Mouse (Mus musculus): ENCODE data around the gene Shld1. TPM values are rescaled to one million over a fixed set of nuclear protein-coding genes. Genes with fewer than 3 reads are reported as not detected.

The Shld1 gene
- total RNA-seq, 2 experiments from 2014 or later: 8.3 to 10.7 TPM

DNA sequence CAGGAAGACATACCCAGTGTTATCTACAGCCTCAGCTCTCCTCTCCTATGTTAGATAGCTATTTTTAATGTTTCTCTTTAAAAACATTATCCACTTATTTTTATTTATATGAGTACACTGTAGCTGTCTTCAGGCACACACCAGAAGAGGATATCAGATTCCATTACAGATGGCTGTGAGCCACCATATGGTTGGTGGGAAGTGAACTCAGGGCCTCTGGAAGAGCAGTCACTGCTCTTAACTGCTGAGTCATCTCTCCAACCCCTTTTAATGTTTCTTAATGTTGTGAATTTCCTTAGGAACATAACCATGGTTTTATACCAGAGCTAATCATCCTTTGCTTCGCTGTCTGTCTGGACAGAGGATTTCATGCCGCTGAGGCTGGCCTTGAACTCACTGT is 35.1 kb downstream of the Shld1 start:
- DNase-seq (ENCODE audit: low spot score in 2 of 2): peak in 1 of 2 experiments; percentile 64

DNA sequence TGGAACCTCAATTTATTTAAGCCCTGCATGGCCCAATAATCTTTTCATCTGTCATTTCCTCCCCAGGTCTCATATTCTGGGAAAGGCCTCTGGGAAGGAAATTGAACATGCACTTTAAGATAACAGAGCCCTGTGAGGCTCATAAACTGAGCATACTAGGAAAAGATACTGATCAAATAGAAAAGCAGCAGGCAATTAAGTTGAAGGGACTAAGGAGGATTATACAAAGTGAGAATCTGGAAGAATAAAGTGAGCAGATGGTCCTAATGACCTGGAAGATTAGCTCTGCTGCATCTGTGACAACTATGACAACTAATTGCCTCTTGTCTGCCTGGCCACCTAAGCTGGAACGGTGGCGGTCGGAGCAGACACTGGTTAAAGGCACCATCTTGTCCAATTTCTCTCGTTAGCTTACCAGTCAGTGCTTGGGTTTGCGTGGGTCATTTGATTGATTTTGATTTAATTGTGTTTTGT is 37.3 kb downstream of the Shld1 start:
- DNase-seq (ENCODE audit: low spot score in 2 of 2): no peak

GRCm38 (mm10) chr2:132724561-132724960 is 37.8 kb downstream of the Shld1 start:
- no peak for DNase-seq (ENCODE audit: low spot score in 2 of 2)

GRCm38 (mm10) chr2:132725376-132725905 is 38.7 kb downstream of the Shld1 start:
- DNase-seq (ENCODE audit: low spot score in 2 of 2): no peak

GRCm38 (mm10) chr2:132726156-132726555 is 39.4 kb downstream of the Shld1 start:
- DNase-seq (ENCODE audit: low spot score in 2 of 2): no peak

DNA sequence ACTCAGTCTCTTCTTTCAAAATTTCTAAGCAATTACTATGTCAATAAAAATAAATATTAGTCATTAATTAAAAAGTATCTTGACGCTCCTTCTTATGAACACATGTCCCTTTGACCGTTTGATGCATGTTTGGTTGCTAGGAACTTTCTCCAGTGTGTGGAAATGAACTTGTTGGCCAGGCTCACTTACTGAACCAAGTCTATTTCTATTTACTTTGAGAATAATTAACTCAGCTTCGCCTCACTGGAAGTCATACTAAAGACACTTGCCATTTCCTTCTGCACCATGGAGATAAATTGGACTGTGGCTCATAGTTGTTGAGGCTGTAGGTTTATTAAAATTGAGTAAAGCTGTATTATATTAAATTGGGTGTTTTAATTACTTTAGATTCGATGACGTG is 46.2 kb downstream of the Shld1 start:
- no peak for DNase-seq (ENCODE audit: low spot score in 2 of 2)

- DNase-seq (ENCODE audit: low spot score in 2 of 2): no peak
Observed at GRCm38 (mm10) chr2:132733603-132734573, 47.2 kb downstream of the Shld1 start.

GRCm38 (mm10) chr2:132738816-132739432 is 52.2 kb downstream of the Shld1 start:
- DNase-seq (ENCODE audit: low spot score in 2 of 2): no peak

GRCm38 (mm10) chr2:132741862-132742347 is 55.2 kb downstream of the Shld1 start:
- peak; percentile 74 to 90 for DNase-seq (ENCODE audit: low spot score in 2 of 2)

DNA sequence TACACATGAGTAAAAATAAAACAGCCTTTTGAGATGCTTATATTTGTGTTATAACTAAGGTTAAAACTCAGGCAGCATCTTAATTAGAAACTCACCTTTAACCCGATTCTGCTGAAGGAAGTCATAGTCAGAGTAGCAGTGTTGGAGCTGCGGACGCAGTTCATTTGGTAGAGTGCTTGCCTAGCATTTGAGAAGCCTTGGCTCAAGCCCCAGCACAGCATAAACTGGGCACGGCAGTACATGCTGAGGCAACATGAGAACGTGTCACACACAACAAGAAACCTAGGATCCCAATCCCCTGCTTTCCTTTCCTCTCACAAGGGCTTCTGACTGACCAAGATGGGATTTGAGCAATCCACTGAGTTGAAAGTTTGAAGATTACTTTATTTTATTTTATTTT is 58.1 kb downstream of the Shld1 start:
- no peak for DNase-seq (ENCODE audit: low spot score in 2 of 2)

GRCm38 (mm10) chr2:132746108-132746507 is 59.4 kb downstream of the Shld1 start:
- DNase-seq (ENCODE audit: low spot score in 2 of 2): peak in 1 of 2 experiments; percentile 53

GRCm38 (mm10) chr2:132750726-132751125 is 64.0 kb downstream of the Shld1 start:
- no peak for DNase-seq (ENCODE audit: low spot score in 2 of 2)

DNA sequence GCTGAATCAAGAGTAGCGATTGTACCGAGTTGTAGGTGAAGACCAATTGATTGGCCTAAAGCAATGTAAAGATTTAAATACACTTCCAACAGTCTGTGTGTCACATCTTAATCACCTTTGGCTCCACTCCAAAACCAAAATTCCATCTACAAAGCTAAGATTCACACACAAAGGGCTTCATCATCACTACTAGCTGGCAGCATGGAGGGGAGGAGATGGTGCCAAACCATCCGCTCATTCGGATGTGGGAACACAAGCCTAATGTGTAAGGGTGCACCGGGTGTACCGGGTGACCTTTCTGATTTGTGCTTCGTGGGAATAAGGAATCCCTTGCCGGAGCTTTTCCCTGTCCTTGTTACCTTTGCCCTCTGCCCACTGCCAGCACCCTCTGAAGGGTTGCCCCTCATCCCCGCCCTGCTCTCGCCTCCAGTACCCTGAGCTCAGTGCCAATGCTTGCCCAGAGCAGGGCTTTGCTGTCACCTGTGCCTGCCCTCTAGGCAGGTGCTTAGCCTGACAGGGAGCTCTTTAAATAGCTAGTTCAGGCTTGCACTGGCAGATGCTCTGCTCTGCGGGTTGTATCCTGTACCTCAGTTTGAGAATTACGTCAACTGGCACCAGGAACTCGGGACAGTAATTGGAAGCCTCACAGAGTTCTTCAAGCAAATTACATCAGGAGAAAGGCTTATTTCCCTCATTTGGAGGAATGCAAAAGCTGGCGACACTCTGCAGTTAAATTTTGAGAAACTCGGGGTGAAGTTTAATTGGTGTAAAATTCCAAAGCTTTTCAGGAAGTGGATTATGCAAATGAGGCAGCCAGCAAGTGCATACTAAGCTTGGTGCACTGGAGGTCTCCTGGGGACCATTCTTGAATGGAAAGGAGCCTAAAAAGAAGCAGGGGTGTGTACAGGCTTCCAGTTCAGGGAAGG is 64.7 kb downstream of the Shld1 start:
- DNase-seq (ENCODE audit: low spot score in 2 of 2): peak in 1 of 2 experiments; percentile 51

DNA sequence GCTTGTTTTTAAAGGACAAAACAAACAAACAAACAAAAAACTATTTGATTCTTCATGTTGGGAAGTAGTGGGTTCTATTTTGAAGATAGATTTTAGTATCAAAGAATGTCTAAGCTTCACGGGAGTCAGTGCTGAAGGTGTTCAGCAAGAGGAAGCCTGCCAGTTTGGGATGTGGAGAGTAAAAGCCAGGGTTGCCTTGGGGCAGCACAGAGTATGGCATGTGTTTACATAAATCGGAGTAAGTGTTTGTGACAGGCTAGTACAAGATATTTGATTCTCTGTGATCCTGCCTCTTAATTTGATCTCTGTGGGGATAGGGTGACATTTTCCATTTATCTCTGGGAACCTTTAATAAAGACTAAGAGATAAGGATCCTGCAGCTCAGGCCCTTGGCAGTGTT is 65.7 kb downstream of the Shld1 start:
- no peak for DNase-seq (ENCODE audit: low spot score in 2 of 2)

GRCm38 (mm10) chr2:132753137-132753536 is 66.4 kb downstream of the Shld1 start:
- peak in 1 of 2 experiments; percentile 26 for DNase-seq (ENCODE audit: low spot score in 2 of 2)

DNA sequence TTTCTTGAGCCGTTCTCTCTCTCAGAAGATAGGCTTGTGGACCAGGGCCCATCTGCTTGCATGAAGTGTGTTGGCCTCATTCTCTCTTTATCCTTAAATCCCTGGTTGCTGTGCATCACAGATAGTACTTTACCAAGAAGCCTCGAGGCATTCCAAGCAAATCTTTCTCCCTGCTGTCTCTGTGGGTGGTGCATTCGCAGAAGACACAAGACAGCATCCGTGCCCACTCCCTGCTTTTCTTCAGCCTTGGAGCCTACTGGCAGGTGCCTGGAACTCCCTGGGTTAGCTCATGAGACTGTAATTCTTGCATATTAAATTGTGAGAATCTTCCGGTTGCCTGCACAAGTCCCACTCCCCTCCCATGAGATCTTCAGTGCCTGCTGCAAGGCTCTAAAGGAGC is 71.2 kb downstream of the Shld1 start:
- DNase-seq (ENCODE audit: low spot score in 2 of 2): peak; percentile 59 to 70

- no peak for DNase-seq (ENCODE audit: low spot score in 2 of 2)
Observed at GRCm38 (mm10) chr2:132770822-132771221, 84.1 kb downstream of the Shld1 start.

- DNase-seq (ENCODE audit: low spot score in 2 of 2): no peak
Observed at GRCm38 (mm10) chr2:132780978-132781377, 94.2 kb downstream of the Shld1 start, which contains the start of gene Chgb. Chgb (plus strand) TSS chr2:132781278.

- peak; percentile 78 to 88 for DNase-seq (ENCODE audit: low spot score in 2 of 2)
Observed at GRCm38 (mm10) chr2:132781439-132782068, 94.8 kb downstream of the Shld1 start.

DNA sequence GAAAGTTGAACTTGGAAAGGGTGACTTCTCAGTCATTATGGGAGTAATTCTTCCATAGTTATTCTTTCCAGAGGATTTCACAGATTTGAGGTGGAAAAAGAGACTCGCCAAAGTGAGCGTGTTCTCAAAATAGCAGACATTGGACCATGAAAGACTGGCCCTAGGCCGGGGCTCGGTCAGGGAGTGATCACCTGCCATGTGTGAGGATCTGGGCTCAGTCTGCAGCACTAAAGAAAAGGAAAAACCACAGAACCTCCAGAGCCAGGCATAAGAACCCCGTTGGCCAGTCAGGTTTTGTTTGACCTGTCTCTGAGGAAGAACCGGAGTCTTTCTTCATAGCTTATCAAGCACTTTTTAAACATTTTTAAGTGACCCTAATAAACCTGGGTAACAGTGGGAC is 97.3 kb downstream of the Shld1 start:
- DNase-seq (ENCODE audit: low spot score in 2 of 2): no peak

All from layer of hippocampus, adult 18-20 months (tissue).